Mouse (Mus musculus): Measurements from ENCODE around the gene Cadps2. TPM values are rescaled to one million over a fixed set of nuclear protein-coding genes. Genes with fewer than 3 reads are reported as not detected.

The Cadps2 gene
- polyA plus RNA-seq, 1 experiment: 0.02 TPM

DNA sequence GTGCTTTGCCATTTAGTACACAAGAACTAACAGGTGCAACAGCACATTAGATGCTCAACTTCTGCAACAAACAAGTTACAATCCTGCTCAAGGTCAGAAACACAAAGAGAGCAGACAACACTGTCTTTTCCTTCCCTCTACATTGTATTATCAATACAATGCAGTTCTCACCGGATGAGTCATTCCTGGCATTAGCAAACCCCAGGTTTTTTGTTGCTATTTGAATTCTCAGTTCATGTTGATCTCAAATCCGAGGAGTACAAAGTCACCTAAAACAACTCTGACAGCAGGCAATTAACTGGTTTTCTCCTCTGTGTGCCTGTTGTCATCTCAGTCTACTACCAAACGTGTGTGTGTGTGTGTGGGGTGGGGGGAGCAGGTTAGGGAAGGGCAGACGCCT lies 483.1 kb downstream of the Cadps2 start:
- Histone ChIP-seq H3K4me2 (ENCODE audit: low read depth) (no peak overlapping the region), H3K79me2 (ENCODE audit: control insufficient read depth, insufficient read depth) (no peaks in the 10 kb centered on the region), H3K36me3 (ENCODE audit: control insufficient read depth, insufficient read depth) (no peaks in the 10 kb centered on the region), H3K4me3 (no peak overlapping the region), H3ac (ENCODE audit: control insufficient read depth, insufficient read length) (no peak overlapping the region), H3K27me3 (ENCODE audit: control insufficient read depth, insufficient read depth, insufficient read length) (no peaks in the 10 kb centered on the region)
- TF ChIP-seq REST (IDR thresholded peaks at IDR 0.05; ENCODE audit: insufficient read depth, insufficient read length) (no peak), CEBPB (IDR thresholded peaks at IDR 0.05; ENCODE audit: insufficient read depth, poor library complexity, severe bottlenecking) (no peak), USF1 (IDR thresholded peaks at IDR 0.05; ENCODE audit: low read depth) (no peak)

DNA sequence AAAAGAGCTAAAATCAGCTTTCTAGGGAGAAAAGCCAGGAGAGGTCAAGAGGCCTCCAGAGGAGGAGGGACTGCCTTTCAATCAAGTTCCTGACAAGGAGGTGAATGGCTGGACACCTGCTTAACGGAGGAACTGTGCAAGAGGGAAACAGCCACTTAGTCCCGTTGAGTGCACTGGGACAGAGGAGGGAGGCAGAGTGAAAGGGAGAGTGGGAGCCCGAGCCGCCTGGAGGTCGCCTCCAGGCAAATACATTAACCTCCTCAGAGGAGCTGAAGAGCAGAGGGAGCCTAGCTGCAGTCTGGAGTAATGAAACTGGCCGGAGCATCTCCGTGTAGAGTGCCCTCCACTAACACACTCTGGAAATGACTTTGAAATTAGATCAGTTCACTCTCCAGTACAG lies 485.7 kb downstream of the Cadps2 start:
- TF ChIP-seq TCF12 (IDR thresholded peaks at IDR 0.05; ENCODE audit: insufficient read depth, poor library complexity, severe bottlenecking) (no peak), E2F4 (IDR thresholded peaks at IDR 0.05; ENCODE audit: insufficient read depth) (no peak), SRF (IDR thresholded peaks at IDR 0.05; ENCODE audit: control insufficient read depth, insufficient read length, low read depth) (no peak), MAX (IDR thresholded peaks at IDR 0.05; ENCODE audit: low read depth) (no peak), MYOD1 (IDR thresholded peaks at IDR 0.05; ENCODE audit: control insufficient read depth in 1 of 3, insufficient read length in 2 of 3, low read depth in 2 of 3) (no peak), REST (IDR thresholded peaks at IDR 0.05; ENCODE audit: insufficient read depth, insufficient read length) (no peak), MYOG (IDR thresholded peaks at IDR 0.05; ENCODE audit: control insufficient read depth in 1 of 3, insufficient read depth in 1 of 3, insufficient read length in 2 of 3, low read depth in 2 of 3) (no peak), POLR2AphosphoS2 (IDR thresholded peaks at IDR 0.05; ENCODE audit: insufficient read length, low read depth) (no peak), CEBPB (IDR thresholded peaks at IDR 0.05; ENCODE audit: insufficient read depth, poor library complexity, severe bottlenecking) (no peak), TCF3 (IDR thresholded peaks at IDR 0.05; ENCODE audit: insufficient read length, low read depth) (no peak), USF1 (IDR thresholded peaks at IDR 0.05; ENCODE audit: low read depth) (no peak), POLR2A (IDR thresholded peaks at IDR 0.05; ENCODE audit: insufficient read length, low read depth) (no peak)

DNA sequence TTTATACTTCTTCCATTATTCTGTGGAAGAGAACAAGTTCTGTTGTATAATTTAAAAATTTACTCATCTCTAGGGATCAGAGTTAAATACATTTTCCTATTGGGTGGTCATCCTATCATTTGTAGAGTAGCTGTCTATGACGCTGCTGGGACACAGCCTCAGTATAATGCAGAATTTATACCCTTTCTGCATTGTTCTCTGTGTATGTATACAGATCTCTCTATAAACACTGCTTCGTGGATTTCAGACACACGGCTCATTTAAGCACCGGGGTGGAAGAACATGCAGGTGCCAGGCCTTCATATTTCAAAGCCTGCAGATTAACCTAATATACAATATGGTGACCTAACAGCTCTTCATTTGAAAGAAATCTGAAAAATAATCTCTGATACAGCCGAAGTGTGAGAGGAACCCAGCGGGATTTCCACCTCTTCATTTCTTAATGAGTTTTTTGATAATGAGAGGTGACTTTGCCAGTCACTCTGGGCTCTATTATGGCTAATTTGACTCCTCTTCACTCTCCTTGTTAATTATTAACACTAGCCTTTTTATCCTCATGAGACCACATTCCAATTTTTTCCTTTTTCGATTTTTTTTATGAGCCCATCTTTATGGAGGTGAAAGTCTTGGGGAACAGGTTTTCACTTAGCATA lies 501.7 kb downstream of the Cadps2 start:
- no peak overlapping the region for H3K4me2 ChIP-seq (ENCODE audit: low read depth)
- H3K36me3 ChIP-seq (ENCODE audit: control insufficient read depth, insufficient read depth): no peaks in the 10 kb centered on the region
- no peak overlapping the region for H3ac ChIP-seq (ENCODE audit: control insufficient read depth, insufficient read length)
- no peaks in the 10 kb centered on the region for H3K27me3 ChIP-seq (ENCODE audit: control insufficient read depth, insufficient read depth, insufficient read length)
- no peak overlapping the region for H3K4me3 ChIP-seq
- TF ChIP-seq MYOG (IDR thresholded peaks at IDR 0.05; ENCODE audit: control insufficient read depth in 1 of 3, insufficient read depth in 1 of 3, insufficient read length in 2 of 3, low read depth in 2 of 3) (no peak), POLR2A (IDR thresholded peaks at IDR 0.05; ENCODE audit: insufficient read length, low read depth) (no peak), TCF3 (IDR thresholded peaks at IDR 0.05; ENCODE audit: insufficient read length, low read depth) (no peak), MAX (IDR thresholded peaks at IDR 0.05; ENCODE audit: low read depth) (no peak), REST (IDR thresholded peaks at IDR 0.05; ENCODE audit: insufficient read depth, insufficient read length) (no peak), POLR2AphosphoS2 (IDR thresholded peaks at IDR 0.05; ENCODE audit: insufficient read length, low read depth) (no peak), MYOD1 (IDR thresholded peaks at IDR 0.05; ENCODE audit: control insufficient read depth in 1 of 3, insufficient read length in 2 of 3, low read depth in 2 of 3) (no peak), CEBPB (IDR thresholded peaks at IDR 0.05; ENCODE audit: insufficient read depth, poor library complexity, severe bottlenecking) (no peak), E2F4 (IDR thresholded peaks at IDR 0.05; ENCODE audit: insufficient read depth) (no peak), USF1 (IDR thresholded peaks at IDR 0.05; ENCODE audit: low read depth) (no peak), TCF12 (IDR thresholded peaks at IDR 0.05; ENCODE audit: insufficient read depth, poor library complexity, severe bottlenecking) (no peak), SRF (IDR thresholded peaks at IDR 0.05; ENCODE audit: control insufficient read depth, insufficient read length, low read depth) (no peak)
- no peaks in the 10 kb centered on the region for H3K79me2 ChIP-seq (ENCODE audit: control insufficient read depth, insufficient read depth)

More for the DNA sequence above, 485.7 kb downstream of the Cadps2 start:
- Histone ChIP-seq H3K4me2 (ENCODE audit: low read depth) (no peak overlapping the region), H3K4me3 (no peak overlapping the region), H3K27me3 (ENCODE audit: control insufficient read depth, insufficient read depth, insufficient read length) (no peaks in the 10 kb centered on the region), H3K79me2 (ENCODE audit: control insufficient read depth, insufficient read depth) (no peaks in the 10 kb centered on the region), H3ac (ENCODE audit: control insufficient read depth, insufficient read length) (no peak overlapping the region), H3K36me3 (ENCODE audit: control insufficient read depth, insufficient read depth) (no peaks in the 10 kb centered on the region)

- H3K4me3 ChIP-seq: no peak overlapping the region
- no peak overlapping the region for H3ac ChIP-seq (ENCODE audit: control insufficient read depth, insufficient read length)
- no peak overlapping the region for H3K4me2 ChIP-seq (ENCODE audit: low read depth)
- no peaks in the 10 kb centered on the region for H3K79me2 ChIP-seq (ENCODE audit: control insufficient read depth, insufficient read depth)
- TF ChIP-seq TCF3 (IDR thresholded peaks at IDR 0.05; ENCODE audit: insufficient read length, low read depth) (no peak), MYOG (IDR thresholded peaks at IDR 0.05; ENCODE audit: control insufficient read depth in 1 of 3, insufficient read depth in 1 of 3, insufficient read length in 2 of 3, low read depth in 2 of 3) (no peak), USF1 (IDR thresholded peaks at IDR 0.05; ENCODE audit: low read depth) (no peak), POLR2AphosphoS2 (IDR thresholded peaks at IDR 0.05; ENCODE audit: insufficient read length, low read depth) (no peak), REST (IDR thresholded peaks at IDR 0.05; ENCODE audit: insufficient read depth, insufficient read length) (no peak)
- H3K36me3 ChIP-seq (ENCODE audit: control insufficient read depth, insufficient read depth): no peaks in the 10 kb centered on the region
- no peaks in the 10 kb centered on the region for H3K27me3 ChIP-seq (ENCODE audit: control insufficient read depth, insufficient read depth, insufficient read length)
Observed at GRCm38 (mm10) chr6:23314945-23315344, 524.3 kb downstream of the Cadps2 start.

DNA sequence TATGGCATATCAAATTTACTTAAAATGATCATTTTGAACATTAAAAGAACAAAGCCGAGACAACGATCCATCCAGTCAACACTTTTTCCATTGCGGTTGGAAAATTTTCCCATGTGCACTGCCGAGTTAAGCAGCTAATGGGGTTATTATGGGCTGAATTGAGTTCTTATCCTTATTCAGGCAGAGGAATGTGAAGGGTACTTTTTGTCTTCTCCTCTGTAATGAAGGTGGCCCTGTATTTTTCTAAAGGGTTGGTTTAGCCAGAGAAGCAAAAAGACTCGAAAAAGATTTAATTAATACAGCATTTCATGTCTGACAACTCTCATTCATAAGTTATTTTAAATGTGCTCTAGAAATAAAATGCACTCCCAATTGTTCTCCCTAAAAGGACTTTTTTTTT lies 524.9 kb downstream of the Cadps2 start:
- Histone ChIP-seq H3K4me3 (no peak overlapping the region), H3K36me3 (ENCODE audit: control insufficient read depth, insufficient read depth) (no peaks in the 10 kb centered on the region), H3K27me3 (ENCODE audit: control insufficient read depth, insufficient read depth, insufficient read length) (no peaks in the 10 kb centered on the region), H3K79me2 (ENCODE audit: control insufficient read depth, insufficient read depth) (no peaks in the 10 kb centered on the region), H3K4me2 (ENCODE audit: low read depth) (no peak overlapping the region), H3ac (ENCODE audit: control insufficient read depth, insufficient read length) (no peak overlapping the region)
- TF ChIP-seq MYOG (IDR thresholded peaks at IDR 0.05; ENCODE audit: control insufficient read depth in 1 of 3, insufficient read depth in 1 of 3, insufficient read length in 2 of 3, low read depth in 2 of 3) (no peak), SRF (IDR thresholded peaks at IDR 0.05; ENCODE audit: control insufficient read depth, insufficient read length, low read depth) (no peak), TCF3 (IDR thresholded peaks at IDR 0.05; ENCODE audit: insufficient read length, low read depth) (no peak), CEBPB (IDR thresholded peaks at IDR 0.05; ENCODE audit: insufficient read depth, poor library complexity, severe bottlenecking) (no peak), POLR2AphosphoS2 (IDR thresholded peaks at IDR 0.05; ENCODE audit: insufficient read length, low read depth) (no peak), MYOD1 (IDR thresholded peaks at IDR 0.05; ENCODE audit: control insufficient read depth in 1 of 3, insufficient read length in 2 of 3, low read depth in 2 of 3) (no peak), POLR2A (IDR thresholded peaks at IDR 0.05; ENCODE audit: insufficient read length, low read depth) (no peak), TCF12 (IDR thresholded peaks at IDR 0.05; ENCODE audit: insufficient read depth, poor library complexity, severe bottlenecking) (no peak), E2F4 (IDR thresholded peaks at IDR 0.05; ENCODE audit: insufficient read depth) (no peak)

Data from myocyte (in vitro differentiated cells).